Comparison of ENCODE assay signal across 12 mouse cellular contexts in genomic region chr8:70003204-70003657, GRCm38 (mm10). TPM values are rescaled to one million over a fixed set of nuclear protein-coding genes. Genes with fewer than 3 reads are reported as not detected.
DNase-seq lines count a peak whose midpoint lies in the region; ATAC-seq and TF ChIP-seq lines count a peak whose summit lies in the region.
"Had no signal": no experiment of that assay in that cellular context is flagged by ENCODE, and none has a peak within 500 bp of the region (broad histone marks: within the 10 kb centered on the region; RNA-seq: fewer than 3 reads in every experiment).

No protein-coding gene starts in this region.

- ATAC-seq in liver, embryonic 12.5 days, result no peak
- no peak for ATAC-seq in hindbrain, embryonic 12.5 days (ENCODE audit: low FRiP score)
- ATAC-seq: forebrain, embryonic 16.5 days had no signal

- no peaks in the 10 kb centered on the region for H3K27me3 ChIP-seq in liver, adult 2 months (ENCODE audit: control insufficient read depth, insufficient read depth, low read length)
- no peaks in the 10 kb centered on the region for H3K27me3 ChIP-seq in liver, embryonic 12.5 days (replicated peaks)
- H3K27me3 ChIP-seq in hindbrain, embryonic 12.5 days, result no peaks in the 10 kb centered on the region
- H3K27me3 ChIP-seq: heart, embryonic 15.5 days had no signal

- H3K79me2 ChIP-seq in liver, adult 2 months (ENCODE audit: control insufficient read depth, insufficient read depth, low read length), result no peaks in the 10 kb centered on the region

- no peaks in the 10 kb centered on the region for H3K36me3 ChIP-seq in liver, adult 2 months (ENCODE audit: control insufficient read depth, insufficient read depth, low read length)
- no peaks in the 10 kb centered on the region for H3K36me3 ChIP-seq in liver, embryonic 12.5 days
- no peaks in the 10 kb centered on the region for H3K36me3 ChIP-seq in hindbrain, embryonic 12.5 days
- H3K36me3 ChIP-seq: heart, embryonic 15.5 days had no signal

- no peak overlapping the region for H3K4me3 ChIP-seq in liver, adult 2 months (ENCODE audit: insufficient read depth, low read depth, low read length)
- H3K4me3 ChIP-seq in liver, embryonic 12.5 days, result no peak overlapping the region
- H3K4me3 ChIP-seq in hindbrain, embryonic 12.5 days, result no peak overlapping the region
- H3K4me3 ChIP-seq: heart, embryonic 15.5 days had no signal

- TF ChIP-seq CTCF in liver, adult 2 months (IDR thresholded peaks at IDR 0.05; ENCODE audit: low read depth, low read length), result no peak

- peak; percentile 47 for DNase-seq in liver, adult 2 months (ENCODE audit: extremely low read depth, low read depth, low spot score)
- DNase-seq in ES-CJ7 (ENCODE audit: low read depth, low spot score), result peak; percentile 74
- peak; percentile 80 for DNase-seq in induced T-regulatory cell, adult 2 months (ENCODE audit: low read depth)
- DNase-seq in thymus, postnatal 10 days (ENCODE audit: low spot score in 2 of 2), result peak; percentile 14 to 32
- no peak for DNase-seq in cerebellum, postnatal 25 days
- no peak for DNase-seq in cerebellum, adult 9-11 months
- DNase-seq: lung, postnatal 36 days; right cerebral cortex, postnatal 25 days had no signal

- H3K4me1 ChIP-seq in liver, adult 2 months (ENCODE audit: control insufficient read depth, insufficient read depth, low read length), result peaks cover 4% of the 10 kb centered on the region
- H3K4me1 ChIP-seq in liver, embryonic 12.5 days, result peaks cover 31% of the 10 kb centered on the region
- H3K4me1 ChIP-seq in hindbrain, embryonic 12.5 days, result 0 out of 2 replicates have a peak, but pooled peaks cover 2% of the 10 kb centered on the region

- H3K27ac ChIP-seq in liver, adult 2 months (replicated peaks; ENCODE audit: insufficient read depth, low read depth, low read length), result no peak overlapping the region
- H3K27ac ChIP-seq in liver, embryonic 12.5 days, result no peak overlapping the region
- H3K27ac ChIP-seq in hindbrain, embryonic 12.5 days, result no peak overlapping the region
- H3K27ac ChIP-seq: heart, embryonic 15.5 days had no signal

- no peak overlapping the region for H3K9ac ChIP-seq in liver, adult 2 months (ENCODE audit: low read depth, low read length)
- H3K9ac ChIP-seq in liver, embryonic 12.5 days, result no peak overlapping the region
- no peak overlapping the region for H3K9ac ChIP-seq in hindbrain, embryonic 12.5 days
- H3K9ac ChIP-seq: heart, embryonic 15.5 days had no signal

- 72% methylated on average over 4 of the region's 4 CpGs for WGBS in liver, adult 2 months
- 36% methylated on average over 4 of the region's 4 CpGs for WGBS in liver, embryonic 12.5 days (ENCODE audit: insufficient replicate concordance)
- 58% methylated on average over 4 of the region's 4 CpGs for WGBS in hindbrain, embryonic 12.5 days

- no peak for TF ChIP-seq POLR2A in liver, adult 2 months (IDR thresholded peaks at IDR 0.05; ENCODE audit: extremely low read depth, insufficient read depth, low read length)

- no peak overlapping the region for H3K4me2 ChIP-seq in liver, embryonic 12.5 days
- no peak overlapping the region for H3K4me2 ChIP-seq in hindbrain, embryonic 12.5 days (replicated peaks)
- H3K4me2 ChIP-seq: heart, embryonic 15.5 days had no signal

- no peaks in the 10 kb centered on the region for H3K9me3 ChIP-seq in liver, embryonic 12.5 days (replicated peaks)
- no peaks in the 10 kb centered on the region for H3K9me3 ChIP-seq in hindbrain, embryonic 12.5 days (replicated peaks)
- H3K9me3 ChIP-seq: heart, embryonic 15.5 days had no signal

RNA-seq across cellular contexts. Expression of gene Gatad2a, which starts 7.0 kb away (rescaled TPM):
- total RNA-seq in liver, adult 2 months (2014; rRNA removed), result 11.2 and 16.8 TPM in 2 replicates
- polyA plus RNA-seq in liver, adult 2 months (2012; rRNA removed), result 35.0 and 35.5 TPM in 2 replicates
- 60.2 and 62.6 TPM in 2 replicates for polyA plus RNA-seq in liver, embryonic 12.5 days (2016; fragmentation: Nextera tagmentation; extraction: Ambion mirVana)
- 53.1 and 54.8 TPM in 2 replicates for polyA plus RNA-seq in hindbrain, embryonic 12.5 days (2016; fragmentation: Nextera tagmentation; extraction: Ambion mirVana)

RNA-seq across cellular contexts. Expression of gene Mau2, which starts 39.3 kb away (rescaled TPM):
- total RNA-seq in liver, adult 2 months (2014; rRNA removed), result 18.0 and 24.4 TPM in 2 replicates
- 30.1 and 40.5 TPM in 2 replicates for polyA plus RNA-seq in liver, adult 2 months (2012; rRNA removed)
- 35.4 and 36.2 TPM in 2 replicates for polyA plus RNA-seq in liver, embryonic 12.5 days (2016; fragmentation: Nextera tagmentation; extraction: Ambion mirVana)
- 73.5 and 76.0 TPM in 2 replicates for polyA plus RNA-seq in hindbrain, embryonic 12.5 days (2016; fragmentation: Nextera tagmentation; extraction: Ambion mirVana)

RNA-seq across cellular contexts. Expression of gene Sugp1, which starts 39.4 kb away (rescaled TPM):
- total RNA-seq in liver, adult 2 months (2014; rRNA removed), result 5.1 and 5.6 TPM in 2 replicates
- 5.1 and 5.3 TPM in 2 replicates for polyA plus RNA-seq in liver, adult 2 months (2012; rRNA removed)
- 25.1 and 26.2 TPM in 2 replicates for polyA plus RNA-seq in liver, embryonic 12.5 days (2016; fragmentation: Nextera tagmentation; extraction: Ambion mirVana)
- polyA plus RNA-seq in hindbrain, embryonic 12.5 days (2016; fragmentation: Nextera tagmentation; extraction: Ambion mirVana), result 53.7 and 56.0 TPM in 2 replicates

Comparison
In these comparisons a context has a peak if more than half of its experiments do, and no peak if none do; other contexts are left out.
1. DNase-seq: peak in liver, adult 2 months (single experiment), ES-CJ7 (single experiment), induced T-regulatory cell, adult 2 months (single experiment) and thymus, postnatal 10 days (2 of 2); none in cerebellum, postnatal 25 days (0 of 2) and cerebellum, adult 9-11 months (single experiment).